Mouse (Mus musculus): ENCODE results near the gene Hadh. TPM values are rescaled to one million over a fixed set of nuclear protein-coding genes. Genes with fewer than 3 reads are reported as not detected.

The Hadh gene
- total RNA-seq (2015; ENCODE audit: low replicate concordance) (9.6 and 17.3 TPM in 2 replicates), total RNA-seq (2017; ENCODE audit: low replicate concordance) (2.7 and 7.6 TPM in 2 replicates)

- ATAC-seq (replicated peaks; ENCODE audit: low FRiP score, poor library complexity, severe bottlenecking): peak; percentile 71
Observed at GRCm38 (mm10) chr3:131271559-131272373, at the start of gene Hadh. Gene Hadh, minus strand, starts transcription at chr3:131272101.

GRCm38 (mm10) chr3:131320184-131320583 lies 48.3 kb upstream of the Hadh start:
- no peak for ATAC-seq (replicated peaks; ENCODE audit: low FRiP score, poor library complexity, severe bottlenecking)

DNA sequence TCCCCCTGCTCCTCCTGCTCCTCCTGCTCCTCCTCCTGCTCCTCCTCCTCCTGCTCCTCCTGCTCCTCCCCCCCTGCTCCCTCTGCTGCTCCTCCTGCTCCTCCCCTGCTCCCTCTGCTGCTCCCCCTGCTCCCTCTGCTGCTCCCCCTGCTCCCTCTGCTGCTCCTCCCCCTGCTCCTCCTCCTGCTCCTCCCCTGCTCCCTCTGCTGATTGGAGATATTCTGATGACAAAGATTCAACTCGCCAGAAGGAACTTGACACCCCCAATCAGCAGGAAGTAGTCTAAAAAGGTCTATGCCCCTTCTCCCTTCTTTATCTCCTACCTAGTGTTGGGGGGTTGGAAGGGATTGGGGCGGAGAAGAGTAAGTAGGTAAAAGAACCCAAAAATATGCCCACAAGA lies 46.3 kb upstream of the Hadh start:
- ATAC-seq (replicated peaks; ENCODE audit: low FRiP score, poor library complexity, severe bottlenecking): no peak

DNA sequence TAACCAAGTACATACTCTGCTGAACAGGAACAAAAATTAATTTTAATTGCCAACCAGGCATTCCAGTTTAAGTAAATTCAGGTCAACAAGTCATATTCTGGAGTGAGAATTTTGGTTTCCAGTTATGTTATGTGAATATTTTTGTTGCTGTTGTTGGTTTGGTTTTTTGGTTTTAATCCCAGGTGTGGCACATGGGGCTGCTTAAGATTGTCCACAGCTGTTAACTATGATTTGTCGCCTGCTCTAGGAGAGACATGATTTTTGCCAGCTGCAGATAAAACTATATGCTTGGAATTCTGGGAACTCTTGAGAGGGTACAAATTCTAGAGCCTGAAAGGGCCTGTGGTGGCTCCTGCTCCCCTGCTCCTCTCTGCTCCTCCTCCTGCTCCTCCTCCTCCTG lies 45.2 kb upstream of the Hadh start:
- no peak for ATAC-seq (replicated peaks; ENCODE audit: low FRiP score, poor library complexity, severe bottlenecking)

DNA sequence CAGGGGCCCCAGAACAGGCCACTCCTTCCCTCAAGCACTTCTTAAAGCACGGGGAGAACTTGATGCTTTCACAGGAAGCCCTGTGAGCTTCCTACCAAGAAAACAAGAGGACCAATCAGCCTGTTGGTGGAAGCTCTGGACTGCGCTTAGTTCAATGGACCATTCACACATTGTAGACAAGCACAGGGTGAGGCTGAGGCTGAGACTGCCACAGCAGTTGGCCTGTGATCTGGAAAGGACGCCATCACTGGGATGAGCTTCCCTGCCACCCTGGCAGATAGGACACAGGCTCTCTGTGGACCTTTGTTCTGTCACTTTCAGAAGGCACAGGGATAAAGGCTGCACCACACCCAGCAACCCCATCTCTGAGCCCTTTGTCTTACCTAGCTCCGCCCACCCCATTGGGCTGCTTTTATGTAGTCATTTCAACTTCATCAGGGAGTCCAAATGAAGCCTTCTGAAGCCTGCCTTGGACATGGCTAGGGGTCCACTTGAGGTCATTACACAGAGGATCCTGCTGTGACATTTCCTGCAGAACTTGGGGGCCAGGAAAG lies 44.1 kb upstream of the Hadh start:
- ATAC-seq (replicated peaks; ENCODE audit: low FRiP score, poor library complexity, severe bottlenecking): no peak

- no peak for ATAC-seq (replicated peaks; ENCODE audit: low FRiP score, poor library complexity, severe bottlenecking)
Observed at GRCm38 (mm10) chr3:131312340-131312739, 40.4 kb upstream of the Hadh start.

- ATAC-seq (replicated peaks; ENCODE audit: low FRiP score, poor library complexity, severe bottlenecking): no peak
Observed at GRCm38 (mm10) chr3:131310572-131310971, 38.7 kb upstream of the Hadh start.

DNA sequence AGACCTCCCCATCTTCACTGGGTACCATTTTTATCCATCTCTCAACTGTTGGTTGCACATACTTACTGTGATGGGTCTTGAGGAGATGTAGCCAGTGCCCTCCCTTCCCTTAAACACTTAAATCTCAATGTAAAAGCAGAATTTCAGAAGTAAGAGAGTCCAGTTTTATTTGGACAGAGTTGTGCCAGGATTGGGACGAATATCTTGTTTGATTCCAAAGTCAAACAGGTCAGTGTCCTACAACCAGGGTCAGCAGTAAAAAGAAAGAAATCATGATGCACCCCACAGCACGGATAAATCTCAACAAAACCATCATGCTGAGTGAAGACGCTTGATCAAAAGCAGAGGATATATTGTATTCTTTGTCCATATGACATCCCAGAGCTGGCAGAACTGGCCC lies 35.9 kb upstream of the Hadh start:
- ATAC-seq (replicated peaks; ENCODE audit: low FRiP score, poor library complexity, severe bottlenecking): no peak

DNA sequence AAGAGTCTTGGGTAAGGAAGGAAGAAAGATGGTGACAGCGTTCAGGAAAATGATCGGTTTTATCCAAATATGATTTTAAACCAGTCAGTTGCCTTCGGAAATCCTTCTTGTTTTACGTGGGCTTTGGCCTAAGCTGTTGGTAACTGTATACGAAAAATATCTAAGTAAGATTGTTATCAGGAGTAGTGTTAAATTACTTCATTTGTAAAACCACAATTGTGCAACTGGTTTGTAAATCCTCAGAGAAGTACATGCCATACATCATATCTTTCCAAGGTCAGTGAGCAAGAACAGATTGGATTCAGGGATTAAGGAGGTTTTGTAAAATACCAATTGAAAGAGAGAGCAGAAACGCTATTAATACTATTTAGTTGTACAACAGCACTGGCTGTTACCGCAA lies 34.4 kb upstream of the Hadh start:
- no peak for ATAC-seq (replicated peaks; ENCODE audit: low FRiP score, poor library complexity, severe bottlenecking)

DNA sequence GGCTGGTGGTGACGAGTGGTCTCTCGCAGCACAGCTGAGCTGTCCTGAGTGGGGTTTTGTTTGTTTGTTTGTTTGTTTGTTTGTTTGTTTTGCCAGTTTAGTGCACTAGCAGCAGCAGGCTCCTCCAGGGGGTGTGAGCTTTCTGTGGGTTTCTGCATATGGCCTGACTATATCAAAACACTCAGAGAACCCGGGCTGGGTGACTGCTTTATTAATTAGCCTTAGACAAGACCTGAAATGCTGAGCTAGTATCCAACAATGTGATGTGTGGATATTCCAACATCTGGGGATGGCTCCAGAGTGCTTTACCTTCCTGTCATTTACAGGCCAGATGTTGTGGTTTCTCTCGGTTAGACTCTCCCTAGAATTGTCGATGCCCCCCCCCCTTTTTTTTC lies 31.4 kb upstream of the Hadh start:
- no peak for ATAC-seq (replicated peaks; ENCODE audit: low FRiP score, poor library complexity, severe bottlenecking)

DNA sequence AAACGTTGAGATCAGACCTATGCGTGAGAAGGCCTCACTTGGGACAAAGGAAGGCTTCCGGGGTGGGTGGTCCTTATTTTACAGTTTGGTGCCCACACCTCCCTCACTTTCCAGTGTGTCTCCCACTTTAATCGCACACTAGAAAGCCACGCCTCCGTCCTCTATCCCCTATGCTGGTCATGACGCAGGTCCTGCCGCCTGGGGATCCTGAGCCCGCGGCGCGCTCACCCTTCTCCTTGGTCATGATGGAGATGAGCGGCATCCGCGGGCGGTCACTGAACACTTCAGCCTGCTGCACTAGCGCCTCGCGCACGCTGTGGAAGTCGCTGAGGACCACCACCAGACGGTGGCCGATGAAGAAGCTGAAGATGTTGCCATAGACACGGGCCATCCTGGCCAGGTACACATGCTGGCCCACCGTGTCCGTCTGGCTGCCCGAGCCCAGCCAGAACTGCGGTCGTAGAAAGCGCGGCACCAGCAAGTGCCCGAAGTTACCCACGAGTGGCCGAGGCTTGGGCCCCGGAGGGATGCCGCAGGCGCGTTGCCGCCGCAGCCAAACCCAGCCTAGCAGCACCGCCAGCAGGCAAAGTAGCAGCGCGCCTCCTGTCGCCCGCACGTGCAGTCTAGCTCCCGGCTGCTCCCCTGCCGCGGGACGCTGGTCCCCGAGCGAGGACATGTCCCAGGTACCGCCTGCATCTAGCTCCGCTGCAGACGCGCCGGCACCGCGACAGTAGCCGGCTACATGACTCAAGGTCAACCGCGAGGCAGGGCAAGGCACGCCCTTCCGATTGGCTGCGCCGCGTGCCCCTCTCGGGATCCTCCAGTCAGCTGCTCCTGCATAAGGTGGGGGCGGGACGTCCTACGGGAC lies 30.8 kb upstream of the Hadh start, which contains the start of gene Cyp2u1:
Gene Cyp2u1 (minus strand): TSS at position 776 of the 868 bp plus-strand sequence.
- peak; percentile 52 for ATAC-seq (replicated peaks; ENCODE audit: low FRiP score, poor library complexity, severe bottlenecking)

DNA sequence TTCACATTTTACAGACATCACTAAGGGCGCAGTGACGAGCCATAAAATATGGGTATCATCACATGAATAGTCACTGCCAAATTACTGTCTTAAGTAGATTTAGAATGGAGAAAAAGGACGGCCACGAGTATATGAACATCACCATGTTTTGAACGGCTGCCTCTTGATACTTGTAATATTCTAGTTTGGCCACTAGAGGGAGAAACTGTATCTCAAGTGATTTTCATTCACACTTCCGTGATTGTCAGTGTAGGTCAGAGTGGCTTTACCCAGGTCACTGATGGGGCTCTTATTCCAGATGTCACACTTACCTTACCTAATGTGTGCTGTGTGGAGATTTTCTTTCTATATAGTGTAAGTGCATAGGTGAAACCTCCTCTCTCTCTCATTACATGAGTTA lies 28.0 kb upstream of the Hadh start:
- ATAC-seq (replicated peaks; ENCODE audit: low FRiP score, poor library complexity, severe bottlenecking): no peak

DNA sequence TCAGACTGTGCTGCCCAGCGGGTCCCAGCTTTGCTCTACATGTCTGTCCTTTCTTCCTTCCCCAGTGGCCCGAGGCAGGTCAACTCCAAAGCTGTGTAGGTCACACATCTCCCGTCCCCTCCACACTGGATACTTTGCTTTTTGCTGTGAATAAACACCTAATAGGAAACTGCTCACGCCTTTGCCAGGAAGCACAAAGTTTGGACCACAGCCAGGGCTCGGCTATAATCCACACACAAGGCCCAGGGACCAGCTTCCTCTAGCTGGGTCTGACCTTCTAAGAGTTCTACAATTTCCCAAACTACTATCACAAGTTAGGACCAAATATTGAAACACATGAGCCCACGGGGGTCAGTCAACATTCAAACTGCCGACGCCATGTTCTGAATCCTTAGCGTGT lies 27.2 kb upstream of the Hadh start:
- no peak for ATAC-seq (replicated peaks; ENCODE audit: low FRiP score, poor library complexity, severe bottlenecking)

DNA sequence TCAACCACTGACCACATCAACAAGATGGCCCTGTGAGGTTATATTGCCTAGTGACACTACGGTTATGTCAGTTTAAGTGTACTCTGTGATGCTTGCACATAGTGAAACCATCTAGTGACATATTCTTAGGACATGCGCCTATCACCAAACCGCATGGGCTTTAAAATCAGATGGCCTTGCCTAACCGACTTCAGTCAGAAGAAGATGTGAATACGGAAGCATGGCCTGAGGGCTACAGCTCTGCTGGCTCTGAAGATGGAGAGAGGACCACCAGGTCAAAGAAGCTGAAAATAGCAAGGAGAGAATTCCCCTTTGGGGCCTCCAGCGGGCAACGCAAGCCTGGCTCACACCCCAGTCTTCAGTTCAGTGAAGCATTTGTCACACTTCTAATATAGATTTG lies 25.0 kb upstream of the Hadh start:
- ATAC-seq (replicated peaks; ENCODE audit: low FRiP score, poor library complexity, severe bottlenecking): no peak

DNA sequence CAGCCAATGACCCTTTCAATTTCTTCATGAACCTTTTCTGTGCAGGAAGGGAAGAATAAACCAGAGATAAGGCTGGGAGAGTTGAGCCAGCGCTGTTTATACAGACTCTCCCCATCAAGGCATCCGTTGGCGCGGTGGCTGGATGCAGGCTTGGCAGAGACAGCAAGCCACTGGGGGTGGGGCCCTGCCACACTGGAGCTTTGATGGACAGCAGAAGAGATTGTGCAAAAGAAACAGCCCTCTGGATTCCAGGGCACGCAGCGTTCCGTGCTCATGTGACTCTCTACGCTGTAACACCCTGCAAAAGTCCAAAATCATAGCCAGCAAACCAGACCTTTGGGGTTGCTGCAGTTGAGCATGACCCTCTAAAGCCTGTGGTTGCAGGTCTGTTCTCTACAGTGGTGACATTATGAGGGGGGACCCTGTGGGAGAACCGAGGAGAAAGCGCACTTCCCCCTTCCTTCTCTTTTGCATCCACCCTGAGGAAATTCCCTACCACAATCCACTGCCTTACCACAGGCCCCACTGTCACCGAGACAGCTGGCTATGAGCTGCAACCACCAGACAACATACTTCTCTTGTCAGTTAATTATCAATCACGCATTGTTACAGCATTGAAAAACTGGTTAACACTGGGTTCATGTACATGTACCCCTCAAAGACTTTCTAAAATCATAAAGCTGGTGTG lies 23.8 kb upstream of the Hadh start:
- ATAC-seq (replicated peaks; ENCODE audit: low FRiP score, poor library complexity, severe bottlenecking): no peak

DNA sequence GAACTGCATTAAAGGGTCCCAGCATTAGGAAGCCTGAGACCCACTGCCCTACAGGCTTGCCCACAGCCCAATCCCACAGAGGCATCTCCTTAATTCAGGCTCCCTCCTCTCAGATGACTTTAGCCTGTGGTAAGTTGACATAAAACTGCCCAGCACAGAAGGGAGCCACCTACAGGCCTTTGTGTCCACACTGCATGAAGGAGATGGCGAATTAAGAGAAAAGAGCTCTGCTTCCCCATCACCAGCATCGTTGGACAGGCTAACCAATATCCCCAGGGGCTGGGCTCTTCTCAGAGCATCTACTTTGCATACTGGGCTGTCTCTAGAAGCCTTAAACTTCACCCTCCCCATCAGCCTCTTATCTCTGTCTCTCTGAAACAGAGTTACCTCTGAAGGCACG lies 22.6 kb upstream of the Hadh start:
- no peak for ATAC-seq (replicated peaks; ENCODE audit: low FRiP score, poor library complexity, severe bottlenecking)

DNA sequence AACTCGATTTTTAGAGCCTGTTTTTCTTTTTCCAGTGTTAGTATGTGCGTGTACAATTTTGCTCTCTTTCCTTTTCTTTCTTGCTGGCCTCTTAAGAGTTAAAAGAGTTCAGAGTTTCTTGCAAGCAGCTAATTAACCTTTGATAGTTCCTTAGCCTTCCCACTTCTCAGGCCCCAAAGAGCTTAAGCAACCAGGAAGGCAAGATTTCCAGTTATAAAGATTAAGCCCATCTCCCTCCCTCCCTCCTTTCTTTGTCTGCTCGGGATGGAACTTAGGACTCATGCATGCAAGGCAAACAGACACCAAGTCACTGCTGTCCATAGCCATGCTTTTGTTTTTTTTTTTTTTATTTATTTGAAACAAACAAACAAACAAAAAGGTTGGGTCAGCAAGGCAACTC lies 21.1 kb upstream of the Hadh start:
- no peak for ATAC-seq (replicated peaks; ENCODE audit: low FRiP score, poor library complexity, severe bottlenecking)

DNA sequence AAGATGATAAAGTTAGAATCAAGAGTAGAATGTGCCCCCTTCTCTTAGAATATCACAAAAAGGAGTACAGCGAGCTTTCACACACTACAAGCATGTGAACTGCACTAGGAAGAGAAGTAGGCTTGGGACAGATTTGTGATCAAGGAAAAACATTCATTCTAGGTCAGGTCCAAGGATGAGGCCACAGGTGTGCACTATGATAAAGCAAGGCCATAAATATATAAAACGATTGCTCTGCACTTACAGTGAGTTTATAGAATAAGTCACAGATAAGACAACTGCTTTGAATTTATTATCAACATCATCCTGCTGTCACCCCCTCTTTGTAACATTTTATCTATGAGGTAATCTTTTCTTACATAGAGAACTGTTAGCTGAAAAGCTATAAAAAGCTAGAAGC lies 20.4 kb upstream of the Hadh start:
- no peak for ATAC-seq (replicated peaks; ENCODE audit: low FRiP score, poor library complexity, severe bottlenecking)

- no peak for ATAC-seq (replicated peaks; ENCODE audit: low FRiP score, poor library complexity, severe bottlenecking)
Observed at GRCm38 (mm10) chr3:131291890-131292289, 20.0 kb upstream of the Hadh start.

DNA sequence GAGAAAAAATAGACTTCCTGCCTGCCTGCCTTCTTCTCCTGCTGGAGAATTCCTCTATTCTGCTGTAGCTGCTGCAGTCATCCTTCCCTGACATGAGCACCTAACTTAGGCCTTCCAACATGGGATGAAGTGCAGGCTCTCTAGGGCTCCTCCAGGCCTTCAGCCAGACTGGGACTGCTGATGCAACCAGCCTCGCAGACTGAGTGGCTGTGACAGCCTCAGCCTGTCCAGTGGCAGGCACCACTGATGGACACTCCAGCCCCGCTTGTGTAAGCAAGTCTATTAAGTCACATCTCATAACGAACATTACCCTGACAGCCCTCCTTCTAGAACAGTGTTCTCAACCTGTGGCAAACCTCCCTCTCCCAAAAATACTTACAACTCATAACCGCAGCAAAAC lies 2.2 kb upstream of the Hadh start:
- no peak for ATAC-seq (replicated peaks; ENCODE audit: low FRiP score, poor library complexity, severe bottlenecking)

Data from erythroid progenitor cell, adult 5-6 weeks (primary cell).